Mouse (Mus musculus) left cerebral cortex, adult 18-20 months (tissue): ENCODE measurements around the gene Snapc1. TPM values are rescaled to one million over a fixed set of nuclear protein-coding genes. Genes with fewer than 3 reads are reported as not detected.
A peak's percentile ranks its signal among the peaks of the same experiment; 100 is the strongest.

Source experiments
- DNase-seq, 2 experiments: peaks; one replicate each; pipeline ENCODE4 v3.0.0; 2021 to 2022; ENCODE audit warnings: low spot score in 2 of 2, mixed read lengths in 1 of 2
- long read RNA-seq, 2 experiments: library from polyadenylated mRNA; stranded (forward); transcript quantifications; one replicate each; pipeline ENCODE4 v2.0.0; 2021
- total RNA-seq, 2 experiments: library from RNA; stranded (reverse); gene quantifications; 2 replicates each; pipeline ENCODE4 v1.2.3; 2021

Snapc1 gene
- total RNA-seq: 10 to 100 TPM; 48.1 to 52.5 TPM
- long read RNA-seq, experiment 1, full-length matches to known transcripts: 26 of 45 reads
- long read RNA-seq, experiment 1, partial matches to known transcripts: 4 of 45 reads
- long read RNA-seq, experiment 1, other reads (novel, unspliced or antisense): 15 of 45 reads
- long read RNA-seq, experiment 2, full-length matches to known transcripts: 17 of 26 reads
- long read RNA-seq, experiment 2, partial matches to known transcripts: 4 of 26 reads
- long read RNA-seq, experiment 2, other reads (novel, unspliced or antisense): 5 of 26 reads

GRCm38 (mm10) chr12:73964291-73965281 is at the start of gene Snapc1:
TSS of gene Snapc1 (plus strand) at chr12:73964481.
- peak; percentile 97 to 98 for DNase-seq

GRCm38 (mm10) chr12:73918479-73918878 is 45.8 kb upstream of the Snapc1 start:
- no peak for DNase-seq

GRCm38 (mm10) chr12:73930266-73930665 is 34.0 kb upstream of the Snapc1 start:
- DNase-seq: no peak

- DNase-seq: peak in 1 of 2 experiments; percentile 33
Measured at GRCm38 (mm10) chr12:73931274-73931673, 33.0 kb upstream of the Snapc1 start.

- DNase-seq: no peak
Measured at GRCm38 (mm10) chr12:73934528-73934927, 29.8 kb upstream of the Snapc1 start.

- no peak for DNase-seq
Measured at GRCm38 (mm10) chr12:73937353-73937752, 26.9 kb upstream of the Snapc1 start, which contains the start of gene Gm49321. TSS of gene Gm49321 (plus strand) at chr12:73937653.

- DNase-seq: no peak
Measured at GRCm38 (mm10) chr12:73939542-73939941, 24.7 kb upstream of the Snapc1 start.

GRCm38 (mm10) chr12:73948415-73948814 is 15.9 kb upstream of the Snapc1 start:
- no peak for DNase-seq

GRCm38 (mm10) chr12:73949318-73950058 is 14.8 kb upstream of the Snapc1 start:
- DNase-seq: peak; percentile 42 to 68

GRCm38 (mm10) chr12:73952879-73953278 is 11.4 kb upstream of the Snapc1 start:
- peak in 1 of 2 experiments; percentile 36 for DNase-seq

GRCm38 (mm10) chr12:73953420-73954186 is 10.7 kb upstream of the Snapc1 start:
- no peak for DNase-seq

- no peak for DNase-seq
Measured at GRCm38 (mm10) chr12:73954785-73955184, 9.5 kb upstream of the Snapc1 start.

DNA sequence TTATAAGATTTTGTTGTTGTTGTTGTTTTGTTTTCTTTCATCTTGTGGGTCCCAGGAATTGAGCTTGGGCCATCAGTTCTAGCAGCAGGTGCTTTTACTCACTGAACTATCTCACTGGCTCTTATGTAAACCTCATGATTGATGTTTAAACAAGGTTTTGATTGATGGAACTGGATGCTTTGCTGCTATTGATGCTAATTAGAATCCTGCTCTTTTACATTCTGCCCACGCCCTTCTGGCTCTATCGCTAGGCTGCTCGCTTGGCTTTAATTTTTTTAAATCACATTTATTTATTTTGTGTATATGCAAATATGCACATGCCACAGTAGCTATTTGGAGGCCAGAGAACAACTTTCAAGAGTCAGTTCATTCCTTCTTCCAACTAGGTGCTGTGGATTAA is 6.6 kb upstream of the Snapc1 start:
- DNase-seq: no peak

- DNase-seq: no peak
Measured at GRCm38 (mm10) chr12:73958830-73959229, 5.5 kb upstream of the Snapc1 start.

DNA sequence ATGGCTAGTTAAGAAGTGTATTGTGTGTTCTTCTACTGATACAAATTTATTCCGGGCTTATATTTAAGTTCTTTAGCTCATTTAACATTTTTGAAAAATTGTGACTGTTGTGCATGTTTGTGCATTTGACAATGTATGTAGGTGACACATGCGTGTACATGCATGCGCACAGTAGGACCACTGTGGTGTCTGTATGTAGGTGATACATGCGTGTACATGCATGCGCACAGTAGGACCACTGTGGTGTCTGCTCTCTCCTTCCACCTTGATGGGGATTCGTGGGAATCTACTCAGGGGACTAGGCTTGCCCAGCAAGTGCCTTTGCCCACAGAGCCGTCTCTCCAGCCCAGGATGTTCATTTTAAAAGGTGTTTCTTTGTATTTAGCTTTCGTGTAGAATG is 4.9 kb downstream of the Snapc1 start:
- no peak for DNase-seq

DNA sequence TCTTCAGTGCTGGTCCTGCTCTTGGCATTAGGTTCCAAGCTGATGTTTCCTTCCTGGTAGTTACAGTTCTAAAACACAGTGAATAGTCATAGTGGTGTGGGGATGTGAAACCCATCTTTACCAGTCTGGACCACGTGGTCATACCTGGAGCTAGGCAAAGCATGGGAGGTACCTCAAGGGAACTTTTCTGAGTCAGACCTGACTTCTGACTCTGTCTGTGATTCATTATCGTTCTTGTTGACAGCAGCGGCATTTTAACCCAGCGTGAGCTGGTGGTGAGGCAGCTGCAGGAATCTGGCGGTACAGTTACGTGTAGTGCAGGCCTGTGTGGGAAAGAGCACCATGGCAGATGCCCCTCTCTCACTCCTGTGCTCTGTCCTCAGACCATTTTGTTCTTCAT is 10.3 kb downstream of the Snapc1 start:
- DNase-seq: no peak

- DNase-seq: no peak
Measured at GRCm38 (mm10) chr12:73978144-73978543, 13.9 kb downstream of the Snapc1 start.

DNA sequence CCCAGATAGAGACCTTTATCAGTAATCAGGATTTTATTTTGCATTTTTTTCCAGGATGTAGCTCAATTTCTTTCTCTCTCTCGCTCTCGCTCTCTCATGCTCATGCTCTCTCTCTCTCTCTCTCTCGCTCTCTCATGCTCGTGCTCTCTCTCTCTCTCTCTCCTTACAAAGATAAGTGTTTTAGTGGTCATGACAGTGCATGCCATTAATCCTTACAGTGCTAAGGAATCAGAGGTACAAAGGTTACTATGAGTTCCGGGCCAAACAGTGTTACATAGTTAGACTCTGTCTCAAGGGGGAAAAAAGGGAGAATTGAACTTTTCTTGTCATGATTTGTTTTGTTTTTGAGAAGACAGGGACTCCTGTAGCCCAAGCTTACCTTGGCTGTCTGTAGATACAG is 15.4 kb downstream of the Snapc1 start:
- no peak for DNase-seq

DNA sequence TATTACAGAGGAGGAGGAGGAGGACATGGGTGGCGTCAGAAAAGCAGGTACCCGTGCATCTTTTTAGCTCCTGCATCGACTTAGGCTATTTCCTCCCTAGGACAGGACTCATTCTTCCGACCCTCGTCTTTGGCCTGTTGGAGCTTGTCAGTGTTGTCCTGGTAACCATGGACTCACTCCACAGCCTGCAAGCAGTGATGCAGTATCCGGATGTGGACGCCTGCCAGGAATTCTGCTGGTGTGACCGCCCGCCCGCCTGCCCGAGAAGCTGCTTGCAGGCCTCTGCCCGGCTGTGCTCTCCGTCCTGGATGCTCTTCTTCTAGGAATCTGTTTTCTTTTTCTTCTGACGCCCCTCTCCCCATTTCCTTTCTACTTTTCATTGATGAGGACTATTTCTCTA is 18.3 kb downstream of the Snapc1 start:
- DNase-seq: peak; percentile 85 to 89

DNA sequence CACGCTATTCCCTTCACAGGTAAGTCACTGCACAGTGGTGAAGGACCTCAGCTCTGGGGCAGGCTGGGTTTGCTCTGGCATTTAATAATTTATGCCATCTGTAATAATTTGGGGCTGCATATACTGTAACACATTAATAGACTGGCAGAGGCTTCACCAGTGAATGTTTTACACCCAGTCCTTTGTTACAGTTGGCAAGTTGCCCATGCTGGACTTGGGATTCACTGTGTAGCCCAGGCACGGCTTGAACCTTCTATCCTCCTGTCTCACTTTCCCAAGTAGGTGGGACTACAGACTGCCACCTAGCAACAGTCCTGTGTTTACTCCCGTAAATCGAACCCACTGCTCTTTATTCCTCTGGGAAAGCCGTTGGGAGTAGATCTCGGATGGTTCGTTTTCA is 22.0 kb downstream of the Snapc1 start:
- DNase-seq: no peak
